Mouse (Mus musculus) MEL (cell line): ENCODE data around the gene Casr. TPM values are rescaled to one million over a fixed set of nuclear protein-coding genes. Genes with fewer than 3 reads are reported as not detected.

Experiments used
- DNase-seq: peaks from one replicate; pipeline ENCODE4 v3.0.0; 2011; ENCODE audit warnings: low read depth, low spot score
- H3K27ac ChIP-seq: 2 replicates; pipeline ENCODE4 v1.5.1; 2012; ENCODE audit warnings: low read depth, mild to moderate bottlenecking, control low read depth, low read length, moderate library complexity; ENCODE audit not compliant: control insufficient read depth
- H3K27me3 ChIP-seq, 2 experiments: fragments of 150-350 bp in 1 of 2; sonication (generic) in 1 of 2; 2 replicates each; pipeline ENCODE4 v1.6.1; 2012; ENCODE audit warnings: low read length in 2 of 2, mild to moderate bottlenecking in 2 of 2, improper control_type of control experiment in 1 of 2, moderate library complexity in 1 of 2; ENCODE audit not compliant: insufficient read depth in 2 of 2, control insufficient read depth in 1 of 2
- H3K36me3 ChIP-seq, 2 experiments: 2 replicates each; pipeline ENCODE4 v1.6.1; 2012 to 2014; ENCODE audit warnings: low read length in 2 of 2, improper control_type of control experiment in 1 of 2, inconsistent platforms in 1 of 2, mild to moderate bottlenecking in 1 of 2; ENCODE audit not compliant: insufficient read depth in 2 of 2, control insufficient read depth in 1 of 2
- H3K4me1 ChIP-seq, 2 experiments: fragments of 150-350 bp in 1 of 2; sonication (generic) in 1 of 2; 2 replicates each; pipeline ENCODE4 v1.6.1; 2012; ENCODE audit warnings: low read length in 2 of 2, improper control_type of control experiment in 1 of 2, mild to moderate bottlenecking in 1 of 2; ENCODE audit not compliant: insufficient read depth in 2 of 2, control insufficient read depth in 1 of 2
- H3K4me3 ChIP-seq, 2 experiments: fragments of 150-350 bp in 1 of 2; sonication (generic) in 1 of 2; 2 replicates each; pipeline ENCODE4 v1.5.1; 2012; ENCODE audit warnings: low read depth in 2 of 2, low read length in 2 of 2, mild to moderate bottlenecking in 2 of 2, moderate library complexity in 2 of 2, control low read depth in 1 of 2, improper control_type of control experiment in 1 of 2; ENCODE audit not compliant: control insufficient read depth in 1 of 2, insufficient read depth in 1 of 2
- H3K79me2 ChIP-seq: 2 replicates; pipeline ENCODE4 v1.6.1; 2012; ENCODE audit warnings: mild to moderate bottlenecking, low read length, moderate library complexity; ENCODE audit not compliant: control insufficient read depth, poor library complexity, insufficient read depth
- H3K9ac ChIP-seq: 2 replicates; pipeline ENCODE4 v1.6.1; 2012; ENCODE audit warnings: low read depth, mild to moderate bottlenecking, control low read depth, low read length, moderate library complexity; ENCODE audit not compliant: control insufficient read depth, poor library complexity, severe bottlenecking
- H3K9me3 ChIP-seq: fragments of 150-350 bp; sonication (generic); replicated peaks from 2 replicates; pipeline ENCODE4 v1.6.1; 2012; ENCODE audit warnings: mild to moderate bottlenecking, low read length, improper control_type of control experiment, moderate library complexity; ENCODE audit not compliant: insufficient read depth
- BHLHE40 ChIP-seq: IDR thresholded peaks from 2 replicates; pipeline ENCODE4 v1.6.1; 2012; ENCODE audit warnings: low read depth, mild to moderate bottlenecking, inconsistent platforms, low read length, improper control_type of control experiment, borderline replicate concordance
- CHD1 ChIP-seq: IDR thresholded peaks from 2 replicates; pipeline ENCODE4 v1.6.1; 2012; ENCODE audit warnings: low read depth, mild to moderate bottlenecking, inconsistent platforms, low read length, improper control_type of control experiment
- CTCF ChIP-seq, 3 experiments: IDR thresholded peaks in 2 of 3; conservative IDR thresholded peaks in 1 of 3; 2 replicates each; pipeline ENCODE4 v1.5.1; 2011 to 2012; ENCODE audit warnings: low read length in 3 of 3, low read depth in 2 of 3, mild to moderate bottlenecking in 2 of 3, improper control_type of control experiment in 1 of 3, inconsistent platforms in 1 of 3, mixed read lengths in 1 of 3, moderate library complexity in 1 of 3; ENCODE audit not compliant: control insufficient read depth in 1 of 3, insufficient read depth in 1 of 3, poor library complexity in 1 of 3, severe bottlenecking in 1 of 3
- EP300 ChIP-seq, 2 experiments: IDR thresholded peaks; 2 replicates each; pipeline ENCODE4 v1.6.1; 2011; ENCODE audit warnings: improper control_type of control experiment in 2 of 2, low read length in 2 of 2, low read depth in 1 of 2, mild to moderate bottlenecking in 1 of 2
- GABPA ChIP-seq: IDR thresholded peaks from 2 replicates; pipeline ENCODE4 v1.6.1; 2012; ENCODE audit warnings: low read depth, mild to moderate bottlenecking, inconsistent platforms, low read length, improper control_type of control experiment, moderate library complexity
- GATA1 ChIP-seq: IDR thresholded peaks from 2 replicates; pipeline ENCODE4 v1.6.1; 2011; ENCODE audit warnings: low read depth, low read length, improper control_type of control experiment
- HCFC1 ChIP-seq: IDR thresholded peaks from 2 replicates; pipeline ENCODE4 v1.6.1; 2012; ENCODE audit warnings: low read depth, mild to moderate bottlenecking, inconsistent platforms, low read length, improper control_type of control experiment, moderate library complexity
- MAFK ChIP-seq: IDR thresholded peaks from 2 replicates; pipeline ENCODE4 v1.6.1; 2011; ENCODE audit warnings: low read depth, mild to moderate bottlenecking, low read length, improper control_type of control experiment, borderline replicate concordance
- MAX ChIP-seq: IDR thresholded peaks from 2 replicates; pipeline ENCODE4 v1.6.1; 2011; ENCODE audit warnings: low read length, improper control_type of control experiment
- MYB ChIP-seq: IDR thresholded peaks from 2 replicates; pipeline ENCODE4 v1.6.1; 2011; ENCODE audit warnings: mild to moderate bottlenecking, low read depth, low read length, improper control_type of control experiment
- MYC ChIP-seq: IDR thresholded peaks from 2 replicates; pipeline ENCODE4 v1.6.1; 2011; ENCODE audit warnings: low read depth, mild to moderate bottlenecking, low read length, improper control_type of control experiment, moderate library complexity
- NELFE ChIP-seq: IDR thresholded peaks from 2 replicates; pipeline ENCODE4 v1.6.1; 2011; ENCODE audit warnings: low read depth, low read length, improper control_type of control experiment
- NRF1 ChIP-seq: IDR thresholded peaks from 2 replicates; pipeline ENCODE4 v1.6.1; 2014; ENCODE audit warnings: low read depth, mild to moderate bottlenecking, inconsistent platforms, low read length, improper control_type of control experiment, moderate library complexity; ENCODE audit not compliant: poor library complexity, insufficient read depth, severe bottlenecking
- POLR2AphosphoS2 ChIP-seq: IDR thresholded peaks from 2 replicates; pipeline ENCODE4 v1.6.1; 2011; ENCODE audit warnings: low read length, improper control_type of control experiment
- POLR2AphosphoS5 ChIP-seq: IDR thresholded peaks from 2 replicates; pipeline ENCODE4 v1.6.1; 2012; ENCODE audit warnings: low read depth, borderline replicate concordance, mild to moderate bottlenecking, inconsistent platforms, low read length, moderate library complexity, mixed read lengths
- SIN3A ChIP-seq: IDR thresholded peaks from 2 replicates; pipeline ENCODE4 v1.6.1; 2012; ENCODE audit warnings: low read length, improper control_type of control experiment, inconsistent platforms
- TAL1 ChIP-seq: IDR thresholded peaks from 2 replicates; pipeline ENCODE4 v1.6.1; 2012; ENCODE audit warnings: mild to moderate bottlenecking, inconsistent platforms, low read length, moderate library complexity, mixed read lengths
- USF1 ChIP-seq: IDR thresholded peaks from 2 replicates; pipeline ENCODE4 v1.6.1; 2014; ENCODE audit warnings: low read depth, mild to moderate bottlenecking, inconsistent platforms, low read length, improper control_type of control experiment, moderate library complexity
- ZC3H11A ChIP-seq: IDR thresholded peaks from 2 replicates; pipeline ENCODE4 v1.6.1; 2012; ENCODE audit warnings: low read depth, mild to moderate bottlenecking, inconsistent platforms, low read length, improper control_type of control experiment
- polyA plus RNA-seq, 2 experiments: library from polyadenylated mRNA; stranded (reverse) in 1 of 2; unstranded in 1 of 2; fragments of >175 nt in 1 of 2; fragments of >200 nt in 1 of 2; gene quantifications; 2 replicates each; pipeline versions ENCODE4 v1.2.1 to v1.2.4; 2012; ENCODE audit warnings: low replicate concordance in 2 of 2, low read depth in 1 of 2; ENCODE audit not compliant: insufficient read length in 2 of 2, insufficient read depth in 1 of 2, missing spikeins in 1 of 2
- total RNA-seq: library from RNA; depleted of rRNA; stranded (reverse); fragments of 300-350 nt; gene quantifications from 2 replicates; pipeline ENCODE4 v1.2.3, GENCODE M21; 2012

Casr gene
- total and polyA plus RNA-seq, 3 experiments: not detected

DNA sequence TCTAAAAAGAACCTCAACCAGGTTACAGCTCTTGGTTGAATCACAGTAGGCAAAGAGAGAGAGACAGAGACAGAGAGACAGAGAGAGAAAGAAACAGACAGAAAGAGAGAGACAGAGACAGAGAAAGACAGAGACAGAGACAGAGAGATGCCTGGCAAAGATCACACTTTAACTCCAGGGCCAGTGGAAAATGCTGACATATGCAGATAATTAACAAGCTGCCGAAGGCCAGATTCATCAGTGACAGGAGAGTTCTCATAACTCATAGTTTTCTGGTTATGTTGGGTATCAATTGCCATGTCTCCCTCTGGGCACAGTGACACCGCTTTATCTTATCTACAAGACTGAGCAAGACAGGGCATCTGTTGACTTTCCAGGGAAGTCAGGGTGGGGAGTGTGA, 94.0 kb downstream of the Casr start:
- no peak overlapping the region for H3K27ac ChIP-seq
- no peak for DNase-seq
- no peak overlapping the region for H3K9ac ChIP-seq
- no peaks in the 10 kb centered on the region for H3K36me3 ChIP-seq
- H3K4me1 ChIP-seq: peaks cover 0 to 2% of the 10 kb centered on the region in 2 experiments; a peak in 1 of 4 replicates
- no peak overlapping the region for H3K4me3 ChIP-seq
- H3K79me2 ChIP-seq: no peaks in the 10 kb centered on the region
- H3K27me3 ChIP-seq: no peaks in the 10 kb centered on the region
- TF ChIP-seq ZC3H11A (no peak), MYB (no peak), TAL1 (no peak), BHLHE40 (no peak), USF1 (no peak), GABPA (no peak), SIN3A (no peak), MYC (no peak), CTCF (IDR thresholded peaks at IDR 0.05 in 2 of 3, conservative IDR thresholded peaks at IDR 0.05 in 1 of 3; ENCODE audit: control insufficient read depth in 1 of 3, insufficient read depth in 1 of 3, low read depth in 2 of 3, low read length in 3 of 3, poor library complexity in 1 of 3, severe bottlenecking in 1 of 3) (no peak), NELFE (no peak), EP300 (IDR thresholded peaks at IDR 0.05; ENCODE audit: low read depth in 1 of 2, low read length in 2 of 2) (no peak), MAFK (no peak; the same call in 1 of the 2 replicates), GATA1 (no peak), HCFC1 (no peak), CHD1 (no peak)
- no peaks in the 10 kb centered on the region for H3K9me3 ChIP-seq

DNA sequence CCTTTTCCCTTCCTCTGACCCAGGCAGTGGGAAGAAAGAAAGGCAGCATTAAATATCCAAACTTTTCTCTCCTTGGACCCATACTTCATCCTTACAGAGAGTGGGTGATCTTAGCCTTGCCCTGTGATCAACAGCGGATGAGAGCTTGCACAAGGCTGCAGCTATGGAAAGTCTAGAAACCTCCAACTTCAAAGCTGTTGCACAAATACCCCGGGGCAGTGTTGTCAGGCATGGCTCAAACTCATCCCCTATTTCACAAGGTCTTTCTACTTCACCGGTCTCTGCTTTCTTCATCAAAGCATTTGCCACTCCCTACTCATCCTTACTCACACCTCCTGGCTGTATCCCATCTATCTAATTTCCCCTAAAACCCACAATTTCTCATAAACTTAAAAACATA, 96.5 kb downstream of the Casr start:
- no peak for TF ChIP-seq MAX
- TF ChIP-seq POLR2AphosphoS2: no peak
- TF ChIP-seq MYC: no peak
- no peak for TF ChIP-seq GABPA
- TF ChIP-seq POLR2AphosphoS5: no peak
- TF ChIP-seq NRF1: no peak
- DNase-seq: no peak
- H3K9me3 ChIP-seq: no peaks in the 10 kb centered on the region
- H3K9ac ChIP-seq: no peak overlapping the region
- no peaks in the 10 kb centered on the region for H3K79me2 ChIP-seq
- no peaks in the 10 kb centered on the region for H3K36me3 ChIP-seq
- H3K27me3 ChIP-seq: no peaks in the 10 kb centered on the region
- H3K27ac ChIP-seq: no peak overlapping the region
- H3K4me3 ChIP-seq: no peak overlapping the region
- 0 out of 4 replicates have a peak, but pooled peaks cover 0 to 2% of the 10 kb centered on the region in 2 experiments for H3K4me1 ChIP-seq
